Mouse (Mus musculus) G1E (cell line): Measurements from ENCODE around the gene Mpzl1. TPM values are rescaled to one million over a fixed set of nuclear protein-coding genes. Genes with fewer than 3 reads are reported as not detected.
A peak's percentile ranks its signal among the peaks of the same experiment; 100 is the strongest.

Source experiments
- ATAC-seq: 2 replicates; pipeline ENCODE4 v1.8.0; 2016; ENCODE audit warnings: mild to moderate bottlenecking; ENCODE audit not compliant: insufficient number of reproducible peaks, poor library complexity, low FRiP score, severe bottlenecking; ENCODE audit errors: extremely low read depth
- DNase-seq: peaks from one replicate; pipeline ENCODE4 v3.0.0; 2012; ENCODE audit warnings: low spot score
- H3K27me3 ChIP-seq: 2 replicates; pipeline ENCODE4 v1.6.1; 2012; ENCODE audit warnings: mild to moderate bottlenecking, low read length, inconsistent platforms; ENCODE audit not compliant: insufficient read depth
- H3K36me3 ChIP-seq: replicated peaks from 2 replicates; pipeline ENCODE3; 2012; ENCODE audit warnings: mild to moderate bottlenecking, inconsistent platforms
- H3K4me1 ChIP-seq: 2 replicates; pipeline ENCODE4 v1.6.1; 2012; ENCODE audit warnings: low read depth, low read length, inconsistent platforms, mixed read lengths; ENCODE audit not compliant: insufficient read depth
- H3K4me3 ChIP-seq: 2 replicates; pipeline ENCODE4 v1.5.1; 2012; ENCODE audit warnings: low read depth, mild to moderate bottlenecking, inconsistent platforms, low read length, moderate library complexity, mixed read lengths
- H3K9me3 ChIP-seq: replicated peaks from 2 replicates; pipeline ENCODE4 v1.6.1; 2012; ENCODE audit warnings: inconsistent platforms
- CTCF ChIP-seq: IDR thresholded peaks from 2 replicates; pipeline ENCODE4 v1.5.1; 2012; ENCODE audit warnings: low read depth, low read length, inconsistent platforms, mixed read lengths
- GATA1 ChIP-seq: IDR thresholded peaks from 2 replicates; pipeline ENCODE4 v1.6.1; 2012; ENCODE audit warnings: borderline replicate concordance, low read length, inconsistent platforms, mixed read lengths
- GATA2 ChIP-seq: IDR thresholded peaks from 2 replicates; pipeline ENCODE4 v1.6.1; 2012; ENCODE audit warnings: low read depth, low read length, inconsistent platforms, borderline replicate concordance
- POLR2AphosphoS5 ChIP-seq: IDR thresholded peaks from 2 replicates; pipeline ENCODE4 v1.6.1; 2012; ENCODE audit warnings: low read depth, low read length, inconsistent platforms; ENCODE audit not compliant: insufficient replicate concordance
- TAL1 ChIP-seq: conservative IDR thresholded peaks from 2 replicates; pipeline ENCODE4 v1.6.1; 2012; ENCODE audit warnings: low read depth, low read length, inconsistent platforms, mixed read lengths
- polyA plus RNA-seq: library from polyadenylated mRNA; stranded (reverse); fragments of >175 nt; gene quantifications from 2 replicates; pipeline ENCODE4 v1.2.3, GENCODE M21; 2012
- total RNA-seq, 2 experiments: library from RNA; stranded (forward) in 1 of 2; stranded (reverse) in 1 of 2; fragments of 200-1000 nt in 1 of 2; fragments of >200 nt in 1 of 2; fragmentation: Nextera tagmentation in 1 of 2; gene quantifications; 2 replicates each; pipeline ENCODE4 v1.2.3; 2014 to 2017

Gene Mpzl1
- total and polyA plus RNA-seq, 3 experiments = 1.6 to 34.7 (median 3.4) TPM

- Histone ChIP-seq H3K27me3 (0 out of 2 replicates have a peak, but pooled peaks cover 6% of the 10 kb centered on the region), H3K36me3 (peaks cover 82% of the 10 kb centered on the region), H3K4me1 (peaks cover 24% of the 10 kb centered on the region), H3K9me3 (no peaks in the 10 kb centered on the region), H3K4me3 (no peak overlapping the region)
- TF ChIP-seq POLR2AphosphoS5 = no peak
- TF ChIP-seq CTCF = 0 out of 2 replicates have a peak, but pooled peaks have one; percentile 6
- no peak for DNase-seq
- ATAC-seq = no peak
Observed at GRCm38 (mm10) chr1:165678861-165679617, 44.7 kb upstream of the Mpzl1 start.

- no peak for DNase-seq
- no peak for ATAC-seq
- Histone ChIP-seq H3K4me1 (peaks cover 24% of the 10 kb centered on the region), H3K4me3 (no peak overlapping the region), H3K9me3 (no peaks in the 10 kb centered on the region), H3K36me3 (peaks cover 78% of the 10 kb centered on the region), H3K27me3 (0 out of 2 replicates have a peak, but pooled peaks cover 6% of the 10 kb centered on the region)
- TF ChIP-seq CTCF (no peak), GATA2 (no peak), POLR2AphosphoS5 (no peak), TAL1 (no peak), GATA1 (no peak)
Observed at GRCm38 (mm10) chr1:165677558-165677957, 43.2 kb upstream of the Mpzl1 start.

GRCm38 (mm10) chr1:165676993-165677392 is 42.7 kb upstream of the Mpzl1 start:
- Histone ChIP-seq H3K27me3 (0 out of 2 replicates have a peak, but pooled peaks cover 6% of the 10 kb centered on the region), H3K4me1 (peaks cover 23% of the 10 kb centered on the region), H3K4me3 (no peak overlapping the region), H3K9me3 (no peaks in the 10 kb centered on the region), H3K36me3 (peaks cover 79% of the 10 kb centered on the region)
- no peak for DNase-seq
- no peak for TF ChIP-seq CTCF
- no peak for TF ChIP-seq POLR2AphosphoS5
- TF ChIP-seq TAL1 = no peak
- TF ChIP-seq GATA1 = no peak
- no peak for TF ChIP-seq GATA2
- no peak for ATAC-seq

GRCm38 (mm10) chr1:165675167-165675566 is 40.8 kb upstream of the Mpzl1 start:
- Histone ChIP-seq H3K27me3 (0 out of 2 replicates have a peak, but pooled peaks cover 6% of the 10 kb centered on the region), H3K9me3 (no peaks in the 10 kb centered on the region), H3K36me3 (peaks cover 79% of the 10 kb centered on the region), H3K4me3 (no peak overlapping the region), H3K4me1 (peaks cover 24% of the 10 kb centered on the region)
- ATAC-seq (no peak), DNase-seq (peak; percentile 24)
- TF ChIP-seq CTCF = no peak
- TF ChIP-seq POLR2AphosphoS5 = no peak
- TF ChIP-seq GATA2 = no peak
- no peak for TF ChIP-seq GATA1
- TF ChIP-seq TAL1 = no peak

GRCm38 (mm10) chr1:165672355-165672754 is 38.0 kb upstream of the Mpzl1 start:
- peaks cover 27% of the 10 kb centered on the region for H3K4me1 ChIP-seq
- no peaks in the 10 kb centered on the region for H3K9me3 ChIP-seq
- H3K36me3 ChIP-seq = peaks cover 76% of the 10 kb centered on the region
- TF ChIP-seq CTCF (no peak), POLR2AphosphoS5 (no peak), GATA1 (no peak), TAL1 (no peak), GATA2 (no peak)
- H3K4me3 ChIP-seq = no peak overlapping the region
- ATAC-seq = no peak
- DNase-seq = no peak
- H3K27me3 ChIP-seq = 0 out of 2 replicates have a peak, but pooled peaks cover under 1% of the 10 kb centered on the region

- DNase-seq = no peak
- TF ChIP-seq GATA2 (no peak), POLR2AphosphoS5 (no peak), CTCF (no peak), TAL1 (no peak), GATA1 (no peak)
Observed at GRCm38 (mm10) chr1:165670056-165670455, 35.7 kb upstream of the Mpzl1 start.

GRCm38 (mm10) chr1:165668904-165669303 is 34.6 kb upstream of the Mpzl1 start:
- TF ChIP-seq TAL1 (no peak), GATA1 (no peak), GATA2 (no peak)
- peaks cover 72% of the 10 kb centered on the region for H3K36me3 ChIP-seq
- 0 out of 2 replicates have a peak, but pooled peaks cover 3% of the 10 kb centered on the region for H3K27me3 ChIP-seq
- ATAC-seq = no peak
- no peak for DNase-seq
- H3K4me1 ChIP-seq = peaks cover 16% of the 10 kb centered on the region
- H3K4me3 ChIP-seq = no peak overlapping the region
- H3K9me3 ChIP-seq = no peaks in the 10 kb centered on the region

More at GRCm38 (mm10) chr1:165670056-165670455, 35.7 kb upstream of the Mpzl1 start:
- Histone ChIP-seq H3K4me3 (no peak overlapping the region), H3K4me1 (peaks cover 21% of the 10 kb centered on the region), H3K27me3 (0 out of 2 replicates have a peak, but pooled peaks cover 3% of the 10 kb centered on the region), H3K9me3 (no peaks in the 10 kb centered on the region), H3K36me3 (peaks cover 74% of the 10 kb centered on the region)
- no peak for ATAC-seq
